Mouse (Mus musculus) heart, adult 2 months (tissue): ENCODE measurements around the gene Ostc. TPM values are rescaled to one million over a fixed set of nuclear protein-coding genes. Genes with fewer than 3 reads are reported as not detected.

Source experiments
- DNase-seq, 2 experiments: peaks; one replicate each; pipeline ENCODE4 v3.0.0; 2021
- H3K27ac ChIP-seq: fragments of 200-600 bp; 2 replicates; pipeline ENCODE4 v1.8.1; 2022
- H3K27me3 ChIP-seq: fragments of 200-500 bp; 2 replicates; pipeline ENCODE4 v1.6.1; 2012; ENCODE audit warnings: mild to moderate bottlenecking, low read length, inconsistent platforms, mixed read lengths; ENCODE audit not compliant: control insufficient read depth, insufficient read depth
- H3K36me3 ChIP-seq: fragments of 200-500 bp; 2 replicates; pipeline ENCODE4 v1.6.1; 2012; ENCODE audit warnings: low read length, inconsistent platforms; ENCODE audit not compliant: control insufficient read depth, insufficient read depth
- H3K4me1 ChIP-seq: fragments of 200-500 bp; 2 replicates; pipeline ENCODE4 v1.6.1; 2011; ENCODE audit warnings: low read length; ENCODE audit not compliant: control insufficient read depth, insufficient read depth
- H3K4me3 ChIP-seq: fragments of 200-600 bp; 2 replicates; pipeline ENCODE4 v1.8.1; 2022
- H3K79me2 ChIP-seq: fragments of 200-500 bp; replicated peaks from 2 replicates; pipeline ENCODE4 v1.6.1; 2012; ENCODE audit warnings: mild to moderate bottlenecking, inconsistent platforms, low read length, moderate library complexity, mixed read lengths; ENCODE audit not compliant: control insufficient read depth, insufficient read depth
- H3K9ac ChIP-seq: fragments of 200-500 bp; 2 replicates; pipeline ENCODE4 v1.6.1; 2012; ENCODE audit warnings: low read depth, mild to moderate bottlenecking, control low read depth, inconsistent platforms, low read length, mixed read lengths
- CTCF ChIP-seq: fragments of 200-600 bp; IDR thresholded peaks from 2 replicates; pipeline ENCODE4 v1.8.1; 2022; ENCODE audit warnings: antibody characterized with exemption, mild to moderate bottlenecking, moderate library complexity
- EP300 ChIP-seq: fragments of 200-500 bp; IDR thresholded peaks from 2 replicates; pipeline ENCODE4 v1.6.1; 2011; ENCODE audit warnings: low read depth, low read length, control low read depth; ENCODE audit not compliant: insufficient read depth
- POLR2A ChIP-seq: fragments of 200-500 bp; IDR thresholded peaks from 2 replicates; pipeline ENCODE4 v1.6.1; 2011; ENCODE audit warnings: mild to moderate bottlenecking, low read depth, low read length, control low read depth; ENCODE audit not compliant: insufficient read depth
- WGBS: fragments of 180-500 bp; shearing (Covaris S2); methylation state at CpG from one replicate; pipeline ENCODE4 v1.1.7; 2018; 5-methylcytosine and 5-hydroxymethylcytosine counted together
- intact Hi-C: fragments of 180-260 bp; cut with DNase I; formaldehyde crosslinking; loops from one replicate; pipeline ENCODE4 v1.15.1; 2025
- polyA plus RNA-seq: library from polyadenylated mRNA; depleted of rRNA; stranded (reverse); fragments of >200 nt; gene quantifications from 2 replicates; pipeline ENCODE4 v1.2.3, GENCODE M21; 2012
- total RNA-seq, 2 experiments: library from RNA; stranded (reverse); gene quantifications; 2 replicates each; pipeline ENCODE4 v1.2.3; 2021

Ostc gene
- total and polyA plus RNA-seq, 3 experiments = 32.8 to 50.9 (median 46.7) TPM

DNA sequence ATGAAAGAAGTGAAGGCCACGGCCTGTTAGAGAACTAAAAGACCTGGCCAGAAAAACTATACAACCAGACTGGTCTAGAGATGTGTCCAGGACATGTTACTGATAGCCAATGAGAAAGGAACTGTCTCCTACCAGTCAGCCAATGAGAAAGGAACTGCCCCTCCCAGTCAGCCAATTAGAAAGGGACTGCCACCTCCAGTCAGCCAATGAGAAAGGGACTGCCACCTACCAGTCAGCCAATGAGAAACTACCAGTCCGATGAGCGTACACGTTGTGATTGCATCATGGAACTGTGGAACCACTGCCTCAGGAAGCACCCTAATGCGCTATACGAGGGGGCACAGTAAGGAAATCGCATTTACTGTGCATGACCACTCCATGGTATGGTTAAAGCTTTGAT is 14.5 kb downstream of the Ostc start:
- Histone ChIP-seq H3K9ac (no peak overlapping the region), H3K36me3 (no peaks in the 10 kb centered on the region), H3K27me3 (no peaks in the 10 kb centered on the region), H3K27ac (no peak overlapping the region), H3K4me1 (peaks cover 4% of the 10 kb centered on the region), H3K79me2 (no peaks in the 10 kb centered on the region), H3K4me3 (no peak overlapping the region)
- intact Hi-C loops = loop anchor here (10.0 kb wide), 2 partner anchors 790 to 970 kb away; partner anchors contain the start of gene Casp6
- TF ChIP-seq CTCF = no peak
- TF ChIP-seq EP300 = no peak
- TF ChIP-seq POLR2A = no peak
- DNase-seq = no peak
- WGBS = 95% methylated on average over 7 of the region's 7 CpGs

DNA sequence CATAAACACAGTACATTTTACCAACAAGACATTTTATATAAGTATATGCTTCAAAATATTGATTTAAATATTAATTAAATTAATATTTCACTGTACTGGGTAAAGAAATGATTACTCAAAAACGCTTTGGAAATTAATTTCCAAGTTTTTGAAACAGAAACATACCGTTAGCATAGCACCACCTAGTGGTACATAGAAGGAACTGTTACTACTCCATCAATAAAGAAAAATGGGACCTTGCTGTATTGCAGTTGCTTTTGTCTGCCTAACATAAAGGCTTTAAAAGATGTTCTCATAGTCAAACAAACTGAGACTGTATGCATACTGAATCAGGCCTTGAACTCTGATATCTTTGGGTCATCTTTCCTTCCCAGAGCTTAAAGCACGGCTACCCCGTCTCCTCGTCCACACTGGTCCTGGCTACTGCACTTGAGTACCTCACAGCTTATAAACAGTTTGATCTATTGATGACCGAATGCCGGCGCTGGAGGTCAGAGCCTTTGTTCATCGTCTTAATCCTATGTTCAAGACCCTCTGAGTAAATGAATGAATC is 15.1 kb downstream of the Ostc start:
- H3K4me1 ChIP-seq = peaks cover 4% of the 10 kb centered on the region
- no peaks in the 10 kb centered on the region for H3K36me3 ChIP-seq
- H3K4me3 ChIP-seq = no peak overlapping the region
- no peak for DNase-seq
- no peak overlapping the region for H3K9ac ChIP-seq
- H3K27ac ChIP-seq = no peak overlapping the region
- TF ChIP-seq CTCF (no peak; the same call in 1 of the 2 replicates), EP300 (no peak), POLR2A (no peak)
- intact Hi-C loops = loop anchor here (10.0 kb wide), 2 partner anchors 789 to 969 kb away; partner anchors contain the start of gene Casp6
- 65% methylated on average over 9 of the region's 9 CpGs for WGBS
- no peaks in the 10 kb centered on the region for H3K27me3 ChIP-seq
- no peaks in the 10 kb centered on the region for H3K79me2 ChIP-seq

DNA sequence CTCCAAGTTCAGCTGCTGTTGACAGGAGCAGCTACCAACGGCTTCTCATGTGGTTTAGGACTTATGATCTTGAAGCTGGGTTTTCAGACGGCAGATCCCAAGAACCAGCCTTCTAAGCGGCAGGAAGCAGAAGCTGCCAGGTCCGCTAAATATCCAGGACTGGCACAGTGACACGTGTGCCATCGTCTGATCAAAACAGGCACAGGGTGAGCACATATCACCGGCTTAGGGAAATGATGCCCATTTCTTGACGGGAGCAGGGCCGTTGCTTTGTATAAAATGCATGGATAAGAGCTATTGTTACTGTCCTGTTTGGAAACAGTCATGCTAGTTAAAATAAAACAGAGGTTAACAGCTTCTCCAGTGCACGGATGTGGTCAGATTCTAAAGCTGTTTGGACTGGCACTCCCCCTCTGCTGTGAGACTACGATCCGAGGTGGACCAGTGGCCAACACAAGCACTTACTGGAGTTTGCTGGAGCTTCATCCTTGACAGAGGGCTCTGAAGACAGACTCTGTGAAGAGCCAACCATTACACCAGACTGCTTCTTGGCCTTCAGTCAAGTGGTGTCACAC is 17.6 kb downstream of the Ostc start:
- H3K9ac ChIP-seq = peak overlapping the region; percentile 14
- H3K36me3 ChIP-seq = no peaks in the 10 kb centered on the region
- peaks cover 4% of the 10 kb centered on the region for H3K4me1 ChIP-seq
- TF ChIP-seq CTCF = no peak
- H3K27me3 ChIP-seq = no peaks in the 10 kb centered on the region
- WGBS = 12% methylated on average over 12 of the region's 12 CpGs
- intact Hi-C loops = loop anchor here (1.0 to 10.0 kb wide), 3 partner anchors 596 to 967 kb away; partner anchors contain the start of gene Casp6
- H3K79me2 ChIP-seq = no peaks in the 10 kb centered on the region
- H3K27ac ChIP-seq = peak overlapping the region; percentile 69
- no peak for DNase-seq
- H3K4me3 ChIP-seq = peak overlapping the region; percentile 47

DNA sequence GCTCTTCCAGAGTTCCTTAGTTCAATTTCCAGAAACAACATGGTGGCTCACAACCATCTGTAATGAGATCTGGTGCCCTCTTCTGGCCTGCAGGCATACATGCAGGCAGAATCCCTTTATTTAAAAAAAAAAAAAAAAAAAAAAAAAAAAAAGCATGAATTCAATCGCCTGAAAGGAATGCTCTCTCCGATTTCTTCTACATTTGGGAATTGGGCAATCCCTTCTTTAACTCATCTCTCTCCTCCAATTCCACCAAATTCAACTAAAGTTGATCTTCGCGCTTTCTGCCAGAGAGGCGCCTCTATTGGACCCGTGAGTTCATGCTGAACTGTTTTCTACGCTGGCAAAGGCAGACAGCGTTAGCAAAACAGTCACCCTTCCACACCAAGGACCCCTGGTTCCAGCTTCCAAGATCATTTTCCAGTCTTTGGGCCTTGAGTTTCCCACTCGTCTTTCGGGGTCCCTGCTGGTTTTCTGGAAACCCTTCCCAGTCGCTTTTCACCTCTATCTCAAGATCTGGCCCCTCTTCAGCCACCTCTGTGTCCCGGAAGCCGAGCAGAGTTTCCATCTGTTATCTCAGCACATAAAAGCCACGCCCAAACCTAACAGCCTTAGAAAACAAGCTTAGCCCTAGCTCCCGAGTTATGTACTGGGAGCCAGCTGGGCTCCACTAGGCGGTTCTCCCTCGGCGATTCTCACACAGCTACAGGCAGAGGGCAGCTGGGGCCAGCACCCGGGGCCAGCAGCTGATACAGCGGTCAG is 18.2 kb downstream of the Ostc start:
- peaks cover 4% of the 10 kb centered on the region for H3K4me1 ChIP-seq
- DNase-seq = peak; percentile 73 to 80
- H3K9ac ChIP-seq = peak overlapping the region; percentile 14
- H3K27ac ChIP-seq = peak overlapping the region; percentile 69
- intact Hi-C loops = loop anchor here (1.0 to 10.0 kb wide), 3 partner anchors 596 to 966 kb away; partner anchors contain the start of gene Casp6
- H3K27me3 ChIP-seq = no peaks in the 10 kb centered on the region
- no peaks in the 10 kb centered on the region for H3K79me2 ChIP-seq
- TF ChIP-seq CTCF (peak; percentile 75), EP300 (no peak), POLR2A (peak; percentile 49)
- H3K36me3 ChIP-seq = no peaks in the 10 kb centered on the region
- H3K4me3 ChIP-seq = peak overlapping the region; percentile 47
- WGBS = 4% methylated on average over 20 of the region's 20 CpGs

DNA sequence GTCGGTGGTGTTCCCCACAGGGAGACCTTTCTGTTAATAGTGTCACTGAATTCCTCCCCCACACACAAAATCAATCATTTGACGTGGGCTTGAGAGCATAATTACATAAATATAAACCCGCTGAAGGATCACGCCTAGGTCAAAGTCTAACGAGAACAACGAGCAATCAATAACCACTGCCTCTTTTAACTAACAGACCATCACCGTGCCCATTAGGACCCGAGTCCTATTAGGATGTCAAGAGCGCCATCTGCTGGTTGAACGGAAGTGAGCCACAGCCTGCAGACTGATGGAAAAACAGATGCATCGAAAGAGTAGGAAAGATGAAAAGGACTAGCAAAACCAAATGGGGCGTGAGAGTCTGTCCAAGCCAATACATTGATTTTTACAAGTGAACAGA is 19.6 kb downstream of the Ostc start:
- 28% methylated on average over 12 of the region's 12 CpGs for WGBS
- intact Hi-C loops = loop anchor here (5.0 to 10.0 kb wide), 3 partner anchors 82 to 965 kb away; partner anchors contain the start of gene Casp6
- no peak for TF ChIP-seq POLR2A
- TF ChIP-seq CTCF = peak; percentile 79
- peaks cover 4% of the 10 kb centered on the region for H3K4me1 ChIP-seq
- H3K27ac ChIP-seq = no peak overlapping the region
- no peak overlapping the region for H3K9ac ChIP-seq
- H3K79me2 ChIP-seq = no peaks in the 10 kb centered on the region
- no peaks in the 10 kb centered on the region for H3K36me3 ChIP-seq
- no peaks in the 10 kb centered on the region for H3K27me3 ChIP-seq
- DNase-seq = peak; percentile 50 to 75
- H3K4me3 ChIP-seq = no peak overlapping the region

DNA sequence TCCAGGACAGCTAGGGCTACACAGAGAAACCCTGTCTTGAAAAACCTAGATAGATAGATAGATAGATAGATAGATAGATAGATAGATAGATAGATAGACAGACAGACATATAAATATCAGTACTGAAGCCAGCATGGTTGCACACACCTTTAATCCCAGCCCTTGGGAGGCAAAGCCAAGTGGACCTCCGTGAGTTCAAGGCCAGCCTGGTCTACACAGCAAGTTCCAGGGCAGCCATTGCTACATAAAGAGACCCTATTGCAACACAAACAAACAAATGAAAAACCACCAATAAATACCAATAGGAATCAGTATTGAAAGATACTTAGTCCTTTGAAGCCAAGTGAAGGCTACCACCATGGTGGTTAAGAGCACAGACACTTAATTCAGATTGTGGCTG is 22.2 kb downstream of the Ostc start:
- WGBS = 97% methylated on average over 1 of the region's 1 CpGs
- Histone ChIP-seq H3K4me3 (no peak overlapping the region), H3K79me2 (no peaks in the 10 kb centered on the region), H3K9ac (no peak overlapping the region), H3K4me1 (peaks cover 4% of the 10 kb centered on the region), H3K27me3 (no peaks in the 10 kb centered on the region), H3K27ac (no peak overlapping the region), H3K36me3 (no peaks in the 10 kb centered on the region)
- TF ChIP-seq CTCF (no peak), POLR2A (no peak), EP300 (no peak)
- intact Hi-C loops = loop anchor here (5.0 kb wide), 1 partner anchor 80 kb away; no protein-coding TSS in a partner anchor
- DNase-seq = no peak
